Mouse (Mus musculus) splenic B cell, adult 2 months (primary cell): ENCODE results near the gene Sgcb.
"Not testable (repeated sequence)": the region's sequence is repeated elsewhere in the genome, so short reads cannot be mapped to it uniquely, and the experiment has no call there.

Experiments
- DNase-seq: peaks from one replicate; pipeline ENCODE4 v3.0.0-alpha.2; 2011; ENCODE audit warnings: low read depth, low spot score
- H3K27me3 ChIP-seq: 2 replicates; pipeline ENCODE4 v1.6.1; 2012; ENCODE audit warnings: mild to moderate bottlenecking, low read length, moderate library complexity, mixed read lengths; ENCODE audit not compliant: control insufficient read depth, poor library complexity, insufficient read depth, severe bottlenecking
- H3K36me3 ChIP-seq: 2 replicates; pipeline ENCODE4 v1.6.1; 2012; ENCODE audit warnings: mild to moderate bottlenecking, low read length, moderate library complexity, mixed read lengths; ENCODE audit not compliant: control insufficient read depth, poor library complexity, insufficient read depth, severe bottlenecking

The Sgcb gene

GRCm38 (mm10) chr5:73615211-73615610 lies 32.4 kb downstream of the Sgcb start:
- H3K36me3 ChIP-seq, result no peaks in the 10 kb centered on the region
- H3K27me3 ChIP-seq, result no peaks in the 10 kb centered on the region
- DNase-seq, result no peak

- Histone ChIP-seq H3K36me3 (no peaks in the 10 kb centered on the region), H3K27me3 (no peaks in the 10 kb centered on the region)
- DNase-seq, result no peak
These were observed 34.3 kb downstream of the Sgcb start for GRCm38 (mm10) chr5:73613296-73613695.

GRCm38 (mm10) chr5:73611071-73611470 lies 36.5 kb downstream of the Sgcb start:
- H3K27me3 ChIP-seq, result no peaks in the 10 kb centered on the region
- DNase-seq, result no peak
- H3K36me3 ChIP-seq, result no peaks in the 10 kb centered on the region

GRCm38 (mm10) chr5:73604964-73605363 lies 42.6 kb downstream of the Sgcb start:
- no peaks in the 10 kb centered on the region for H3K27me3 ChIP-seq
- DNase-seq, result no peak
- no peaks in the 10 kb centered on the region for H3K36me3 ChIP-seq

GRCm38 (mm10) chr5:73604542-73604941 lies 43.0 kb downstream of the Sgcb start:
- H3K36me3 ChIP-seq, result no peaks in the 10 kb centered on the region
- no peaks in the 10 kb centered on the region for H3K27me3 ChIP-seq
- DNase-seq, result no peak

- Histone ChIP-seq H3K36me3 (no peaks in the 10 kb centered on the region), H3K27me3 (no peaks in the 10 kb centered on the region)
- no peak for DNase-seq
These were observed 44.7 kb downstream of the Sgcb start for GRCm38 (mm10) chr5:73602865-73603264.

- Histone ChIP-seq H3K27me3 (no peaks in the 10 kb centered on the region), H3K36me3 (no peaks in the 10 kb centered on the region)
- DNase-seq, result no peak
These were observed 46.2 kb downstream of the Sgcb start for GRCm38 (mm10) chr5:73601361-73601763.

GRCm38 (mm10) chr5:73599991-73600390 lies 47.6 kb downstream of the Sgcb start:
- no peak for DNase-seq
- no peaks in the 10 kb centered on the region for H3K36me3 ChIP-seq
- H3K27me3 ChIP-seq, result no peaks in the 10 kb centered on the region

- Histone ChIP-seq H3K36me3 (no peaks in the 10 kb centered on the region), H3K27me3 (no peaks in the 10 kb centered on the region)
- DNase-seq, result no peak
These were observed 48.5 kb downstream of the Sgcb start for GRCm38 (mm10) chr5:73598943-73599695.

- no peak for DNase-seq
- Histone ChIP-seq H3K27me3 (no peaks in the 10 kb centered on the region; the same call in 1 of the 2 replicates), H3K36me3 (no peaks in the 10 kb centered on the region)
These were observed 60.5 kb downstream of the Sgcb start for GRCm38 (mm10) chr5:73587119-73587518.

- no peak for DNase-seq
These were observed 61.0 kb downstream of the Sgcb start for GRCm38 (mm10) chr5:73586597-73586996.

GRCm38 (mm10) chr5:73585212-73586115 lies 62.1 kb downstream of the Sgcb start:
- no peak for DNase-seq
- H3K36me3 ChIP-seq, result no peaks in the 10 kb centered on the region
- H3K27me3 ChIP-seq, result no peaks in the 10 kb centered on the region; the same call in 1 of the 2 replicates

More at GRCm38 (mm10) chr5:73586597-73586996, 61.0 kb downstream of the Sgcb start:
- Histone ChIP-seq H3K36me3 (no peaks in the 10 kb centered on the region), H3K27me3 (no peaks in the 10 kb centered on the region; the same call in 1 of the 2 replicates)

- not testable (repeated sequence) for DNase-seq, H3K36me3 ChIP-seq, H3K27me3 ChIP-seq
These were observed 63.6 kb downstream of the Sgcb start for GRCm38 (mm10) chr5:73584011-73584410.
